Mouse (Mus musculus): Measurements from ENCODE around the gene Gm19345. TPM values are rescaled to one million over a fixed set of nuclear protein-coding genes. Genes with fewer than 3 reads are reported as not detected.

Gm19345 gene
- polyA plus RNA-seq (2012; rRNA removed) = 0.10 and 0.15 TPM in 2 replicates

GRCm38 (mm10) chr7:19851858-19852570, at the start of gene Gm19345:
TSS of gene Gm19345 (plus strand) at chr7:19852003.

GRCm38 (mm10) chr7:19822604-19823058, 29.2 kb upstream of the Gm19345 start, which contains the start of gene Bcl3:
TSS of gene Bcl3 (minus strand) at chr7:19822770.

GRCm38 (mm10) chr7:19861199-19861598, 9.4 kb downstream of the Gm19345 start, which contains the start of gene Ceacam16:
TSS of gene Ceacam16 (minus strand) at chr7:19861299.

GRCm38 (mm10) chr7:19887849-19888248, 36.0 kb downstream of the Gm19345 start, which contains the start of gene Ceacam19:
TSS of gene Ceacam19 (minus strand) at chr7:19887965.

Other genes with a start within 250 kb of the Gm19345 start
- gene Clasrp, start 247.5 kb upstream of the Gm19345 start, polyA plus RNA-seq (2012; rRNA removed) = 17.9 and 24.7 TPM in 2 replicates
- 2.1 and 2.4 TPM in 2 replicates for gene Relb, start 222.6 kb upstream of the Gm19345 start, polyA plus RNA-seq (2012; rRNA removed)
- gene Clptm1, start 187.0 kb upstream of the Gm19345 start, polyA plus RNA-seq (2012; rRNA removed) = 27.7 and 29.1 TPM in 2 replicates
- 1,005 and 1,068 TPM in 2 replicates for gene Apoc2, start 174.1 kb upstream of the Gm19345 start, polyA plus RNA-seq (2012; rRNA removed)
- gene Gm44805, start 170.6 kb upstream of the Gm19345 start, polyA plus RNA-seq (2012; rRNA removed) = 12.7 and 26.8 TPM in 2 replicates
- 1,034 and 1,247 TPM in 2 replicates for gene Apoc4, start 170.5 kb upstream of the Gm19345 start, polyA plus RNA-seq (2012; rRNA removed)
- 1,023 and 1,218 TPM in 2 replicates for gene Apoc1, start 159.3 kb upstream of the Gm19345 start, polyA plus RNA-seq (2012; rRNA removed)
- gene Apoe, start 152.8 kb upstream of the Gm19345 start, polyA plus RNA-seq (2012; rRNA removed) = 14,325 and 17,049 TPM in 2 replicates
- gene Tomm40, start 136.6 kb upstream of the Gm19345 start, polyA plus RNA-seq (2012; rRNA removed) = 37.0 and 43.6 TPM in 2 replicates
- 27.6 and 31.3 TPM in 2 replicates for gene Nectin2, start 101.5 kb upstream of the Gm19345 start, polyA plus RNA-seq (2012; rRNA removed)
- gene Bcam, start 81.0 kb upstream of the Gm19345 start, polyA plus RNA-seq (2012; rRNA removed) = 11.0 and 11.6 TPM in 2 replicates
- gene Cblc, start 55.2 kb upstream of the Gm19345 start, polyA plus RNA-seq (2012; rRNA removed) = 4.6 and 5.1 TPM in 2 replicates
- 4.7 and 4.8 TPM in 2 replicates for gene Bcl3, start 29.2 kb upstream of the Gm19345 start, polyA plus RNA-seq (2012; rRNA removed)
- gene Ceacam16, start 9.3 kb downstream of the Gm19345 start, polyA plus RNA-seq (2012; rRNA removed) = 0.06 and 0.13 TPM in 2 replicates
- not detected in 2 replicates for gene Ceacam19, start 36.0 kb downstream of the Gm19345 start, polyA plus RNA-seq (2012; rRNA removed)
- 5.7 and 6.1 TPM in 2 replicates for gene Pvr, start 69.2 kb downstream of the Gm19345 start, polyA plus RNA-seq (2012; rRNA removed)
- 0.34 and 0.91 TPM in 2 replicates for gene Igsf23, start 98.8 kb downstream of the Gm19345 start, polyA plus RNA-seq (2012; rRNA removed)
- gene Ceacam20, start 113.4 kb downstream of the Gm19345 start, polyA plus RNA-seq (2012; rRNA removed) = 0.02 TPM in 1 of 2 replicates, not detected in the other
- not detected in 2 replicates for gene Nlrp9b, start 139.5 kb downstream of the Gm19345 start, polyA plus RNA-seq (2012; rRNA removed)
- not detected in 2 replicates for gene Vmn1r91, start 247.7 kb downstream of the Gm19345 start, polyA plus RNA-seq (2012; rRNA removed)